Mouse (Mus musculus) liver, postnatal 0 days (tissue): ENCODE measurements around the gene Olfr589.

Experiments
- CTCF ChIP-seq: sonication (generic); IDR thresholded peaks from 2 replicates; pipeline ENCODE4 v1.5.1; 2016; ENCODE audit warnings: antibody characterized with exemption, low read depth
- EP300 ChIP-seq: IDR thresholded peaks from 2 replicates; pipeline ENCODE4 v1.6.1; 2016; ENCODE audit warnings: antibody characterized with exemption, low read depth, mild to moderate bottlenecking

GRCm38 (mm10) chr7:103169697-103170096 is 13.5 kb upstream of the Olfr589 start:
- TF ChIP-seq CTCF (no peak), EP300 (no peak)
